Mouse (Mus musculus) olfactory bulb, adult 2 months (tissue): Measurements from ENCODE around the gene Egln1.

Experiments used
- CTCF ChIP-seq: fragments of 200-500 bp; IDR thresholded peaks from 2 replicates; pipeline ENCODE4 v1.5.1; 2012; ENCODE audit warnings: low read depth, mild to moderate bottlenecking, low read length, moderate library complexity; ENCODE audit not compliant: insufficient read depth
- POLR2A ChIP-seq: fragments of 200-500 bp; IDR thresholded peaks from 2 replicates; pipeline ENCODE4 v1.6.1; 2012; ENCODE audit warnings: mild to moderate bottlenecking, low read depth, low read length, moderate library complexity; ENCODE audit not compliant: insufficient read depth

GRCm38 (mm10) chr8:124964966-124965365 is 15.8 kb upstream of the Egln1 start:
- TF ChIP-seq CTCF (no peak), POLR2A (no peak)
